Mouse (Mus musculus) liver, adult 2 months (tissue): ENCODE measurements at regions not wholly inside any gene's neighbourhood (a gene's known extent, or its start where the extent isn't known, plus 50 kb on each side); places are given as distances from the start of the nearest gene placed in this dataset.
"Not testable (repeated sequence)": the region's sequence is repeated elsewhere in the genome, so short reads cannot be mapped to it uniquely, and the experiment has no call there.

Experiments
- DNase-seq: peaks from one replicate; pipeline ENCODE4 v3.0.0-alpha.2; 2011; ENCODE audit warnings: low read depth, low spot score; ENCODE audit errors: extremely low read depth
- H3K27ac ChIP-seq: fragments of 200-500 bp; replicated peaks from 2 replicates; pipeline ENCODE4 v1.5.1; 2012; ENCODE audit warnings: low read depth, mild to moderate bottlenecking, control low read depth, inconsistent platforms, low read length; ENCODE audit not compliant: insufficient read depth
- H3K27me3 ChIP-seq: fragments of 200-500 bp; 2 replicates; pipeline ENCODE4 v1.6.1; 2012; ENCODE audit warnings: mild to moderate bottlenecking, moderate library complexity, low read length, inconsistent platforms; ENCODE audit not compliant: control insufficient read depth, insufficient read depth
- H3K36me3 ChIP-seq: fragments of 200-500 bp; 2 replicates; pipeline ENCODE4 v1.6.1; 2012; ENCODE audit warnings: low read length, inconsistent platforms; ENCODE audit not compliant: control insufficient read depth, insufficient read depth
- H3K4me1 ChIP-seq: fragments of 200-500 bp; 2 replicates; pipeline ENCODE4 v1.6.1; 2011; ENCODE audit warnings: low read length; ENCODE audit not compliant: control insufficient read depth, insufficient read depth
- H3K4me3 ChIP-seq: fragments of 200-500 bp; 2 replicates; pipeline ENCODE4 v1.5.1; 2011; ENCODE audit warnings: low read depth, mild to moderate bottlenecking, control low read depth, low read length, moderate library complexity; ENCODE audit not compliant: insufficient read depth
- H3K79me2 ChIP-seq: fragments of 200-500 bp; 2 replicates; pipeline ENCODE4 v1.6.1; 2012; ENCODE audit warnings: inconsistent platforms, mild to moderate bottlenecking, low read length, moderate library complexity; ENCODE audit not compliant: control insufficient read depth, insufficient read depth
- H3K9ac ChIP-seq: fragments of 200-500 bp; 2 replicates; pipeline ENCODE4 v1.6.1; 2012; ENCODE audit warnings: low read depth, mild to moderate bottlenecking, control low read depth, inconsistent platforms, low read length
- CTCF ChIP-seq: fragments of 200-500 bp; IDR thresholded peaks from 2 replicates; pipeline ENCODE4 v1.5.1; 2011; ENCODE audit warnings: low read depth, low read length, control low read depth
- POLR2A ChIP-seq: fragments of 200-500 bp; IDR thresholded peaks from 2 replicates; pipeline ENCODE4 v1.6.1; 2011; ENCODE audit warnings: low read length, control low read depth; ENCODE audit not compliant: insufficient read depth; ENCODE audit errors: extremely low read depth
- WGBS: fragments of 180-500 bp; shearing (Covaris S2); methylation state at CpG from one replicate; pipeline ENCODE4 v1.1.7; 2018; 5-methylcytosine and 5-hydroxymethylcytosine counted together

GRCm38 (mm10) chr1:166908231-166908805 is 92.9 kb upstream of the Fam78b start:
- Histone ChIP-seq H3K4me3 (no peak overlapping the region), H3K36me3 (no peaks in the 10 kb centered on the region), H3K27me3 (no peaks in the 10 kb centered on the region), H3K9ac (no peak overlapping the region), H3K4me1 (no peaks in the 10 kb centered on the region), H3K79me2 (no peaks in the 10 kb centered on the region), H3K27ac (no peak overlapping the region)
- 57% methylated on average over 10 of the region's 10 CpGs for WGBS
- no peak for TF ChIP-seq CTCF
- TF ChIP-seq POLR2A, result no peak
- DNase-seq, result no peak

GRCm38 (mm10) chr1:166912195-166912594 is 89.0 kb upstream of the Fam78b start:
- H3K4me1 ChIP-seq, H3K79me2 ChIP-seq: not testable (repeated sequence)
- WGBS, result 94% methylated on average over 7 of the region's 10 CpGs

GRCm38 (mm10) chr1:166922911-166923712 is 78.1 kb upstream of the Fam78b start:
- Histone ChIP-seq H3K9ac (no peak overlapping the region), H3K36me3 (no peaks in the 10 kb centered on the region), H3K4me3 (no peak overlapping the region), H3K27me3 (no peaks in the 10 kb centered on the region), H3K79me2 (no peaks in the 10 kb centered on the region), H3K27ac (no peak overlapping the region), H3K4me1 (no peaks in the 10 kb centered on the region)
- TF ChIP-seq CTCF (no peak), POLR2A (no peak)
- WGBS, result 83% methylated on average over 16 of the region's 16 CpGs
- DNase-seq, result no peak

More at GRCm38 (mm10) chr1:166912195-166912594, 89.0 kb upstream of the Fam78b start:
- not testable (repeated sequence) for H3K27ac ChIP-seq, DNase-seq, H3K36me3 ChIP-seq, H3K9ac ChIP-seq, H3K4me3 ChIP-seq, H3K27me3 ChIP-seq

- H3K79me2 ChIP-seq, result no peaks in the 10 kb centered on the region
- TF ChIP-seq CTCF (no peak), POLR2A (no peak)
Observed at GRCm38 (mm10) chr1:166923713-166923975, 77.6 kb upstream of the Fam78b start.

GRCm38 (mm10) chr1:166924126-166924525 is 77.1 kb upstream of the Fam78b start:
- Histone ChIP-seq H3K4me3 (no peak overlapping the region), H3K4me1 (no peaks in the 10 kb centered on the region), H3K27ac (no peak overlapping the region), H3K79me2 (no peaks in the 10 kb centered on the region), H3K27me3 (no peaks in the 10 kb centered on the region), H3K9ac (no peak overlapping the region), H3K36me3 (no peaks in the 10 kb centered on the region)
- no peak for DNase-seq
- 76% methylated on average over 2 of the region's 2 CpGs for WGBS
- TF ChIP-seq CTCF, result no peak
- no peak for TF ChIP-seq POLR2A

More at GRCm38 (mm10) chr1:166923713-166923975, 77.6 kb upstream of the Fam78b start:
- no peaks in the 10 kb centered on the region for H3K4me1 ChIP-seq
- H3K36me3 ChIP-seq, result no peaks in the 10 kb centered on the region
- WGBS, result 77% methylated on average over 3 of the region's 3 CpGs
- no peak overlapping the region for H3K27ac ChIP-seq
- H3K9ac ChIP-seq, result no peak overlapping the region
- H3K4me3 ChIP-seq, result no peak overlapping the region
- no peak for DNase-seq
- H3K27me3 ChIP-seq, result no peaks in the 10 kb centered on the region

GRCm38 (mm10) chr1:166926078-166926477 is 75.1 kb upstream of the Fam78b start:
- Histone ChIP-seq H3K79me2 (no peaks in the 10 kb centered on the region), H3K36me3 (no peaks in the 10 kb centered on the region), H3K4me1 (no peaks in the 10 kb centered on the region), H3K27ac (no peak overlapping the region), H3K9ac (no peak overlapping the region), H3K27me3 (no peaks in the 10 kb centered on the region), H3K4me3 (no peak overlapping the region)
- no peak for DNase-seq
- WGBS, result 39% methylated on average over 4 of the region's 4 CpGs
- no peak for TF ChIP-seq POLR2A
- TF ChIP-seq CTCF, result no peak

- H3K4me1 ChIP-seq, H3K79me2 ChIP-seq, DNase-seq, H3K36me3 ChIP-seq, H3K27ac ChIP-seq, H3K9ac ChIP-seq, H3K27me3 ChIP-seq: not testable (repeated sequence)
- WGBS, result 61% methylated on average over 9 of the region's 9 CpGs
- peak overlapping the region; percentile 33; the same call in 1 of the 2 replicates for H3K4me3 ChIP-seq
Observed at GRCm38 (mm10) chr1:166939744-166940143, 61.5 kb upstream of the Fam78b start.

- not testable (repeated sequence) for H3K27ac ChIP-seq, H3K79me2 ChIP-seq, DNase-seq, H3K36me3 ChIP-seq, H3K4me1 ChIP-seq, H3K27me3 ChIP-seq, H3K9ac ChIP-seq
- H3K4me3 ChIP-seq, result peak overlapping the region; percentile 33; the same call in 1 of the 2 replicates
- 49% methylated on average over 31 of the region's 31 CpGs for WGBS
Observed at GRCm38 (mm10) chr1:166940146-166941076, 60.8 kb upstream of the Fam78b start.
